Mouse (Mus musculus) heart, adult 2 months (tissue): ENCODE results near the gene Tbca.

Experiments used
- EP300 ChIP-seq: fragments of 200-500 bp; IDR thresholded peaks from 2 replicates; pipeline ENCODE4 v1.6.1; 2011; ENCODE audit warnings: low read depth, low read length, control low read depth; ENCODE audit not compliant: insufficient read depth
- POLR2A ChIP-seq: fragments of 200-500 bp; IDR thresholded peaks from 2 replicates; pipeline ENCODE4 v1.6.1; 2011; ENCODE audit warnings: mild to moderate bottlenecking, low read depth, low read length, control low read depth; ENCODE audit not compliant: insufficient read depth

DNA sequence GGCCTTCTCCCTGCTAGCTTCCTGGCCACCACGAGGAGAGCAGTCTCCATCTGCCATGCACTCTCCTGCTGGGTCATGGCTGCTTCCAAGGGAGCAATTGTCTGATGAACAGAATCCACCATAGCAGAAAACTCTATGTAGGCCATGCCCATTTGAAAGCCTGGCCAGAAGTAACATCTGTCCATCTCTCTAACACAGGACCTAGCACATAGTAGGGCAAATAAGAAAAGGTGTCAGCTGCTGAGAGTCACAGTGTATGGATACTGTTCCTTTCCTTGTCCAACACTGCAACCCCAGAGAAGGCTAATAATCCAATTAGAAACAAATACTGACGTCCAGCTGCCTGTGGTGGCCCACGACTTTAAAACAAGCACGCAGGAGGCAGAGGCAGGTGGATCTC lies 79.1 kb downstream of the Tbca start:
- TF ChIP-seq EP300, result no peak
- no peak for TF ChIP-seq POLR2A
